Mouse (Mus musculus) embryonic facial prominence, embryonic 11.5 days (tissue): ENCODE measurements around the gene Cacna2d2. TPM values are rescaled to one million over a fixed set of nuclear protein-coding genes. Genes with fewer than 3 reads are reported as not detected.

Experiments used
- ATAC-seq: fragments of 200-750 bp; cut with Nextera tagmentation; replicated peaks from 2 replicates; pipeline ENCODE4 v1.8.0; 2017; ENCODE audit warnings: low read depth; ENCODE audit not compliant: insufficient number of reproducible peaks, low FRiP score, low TSS enrichment
- DNase-seq: peaks from one replicate; pipeline ENCODE4 v3.0.0-alpha.2; 2015; ENCODE audit warnings: low spot score
- H3K27ac ChIP-seq: fragments of 300-500 bp; sonication (generic); replicated peaks from 2 replicates; pipeline ENCODE4 v1.5.1; 2014; ENCODE audit warnings: mild to moderate bottlenecking, low read depth, low read length, control low read depth
- H3K27me3 ChIP-seq: fragments of 300-500 bp; sonication (generic); 2 replicates; pipeline ENCODE4 v1.6.1; 2014; ENCODE audit warnings: mild to moderate bottlenecking, low read length, moderate library complexity, mixed read lengths; ENCODE audit not compliant: control insufficient read depth, insufficient read depth
- H3K36me3 ChIP-seq: fragments of 300-500 bp; sonication (generic); replicated peaks from 2 replicates; pipeline ENCODE4 v1.6.1; 2014; ENCODE audit warnings: low read depth, mild to moderate bottlenecking, low read length, moderate library complexity, mixed read lengths; ENCODE audit not compliant: control insufficient read depth, insufficient read depth
- H3K4me1 ChIP-seq: fragments of 300-500 bp; sonication (generic); 2 replicates; pipeline ENCODE4 v1.6.1; 2014; ENCODE audit warnings: low read length, mixed read lengths; ENCODE audit not compliant: control insufficient read depth, insufficient read depth
- H3K4me2 ChIP-seq: fragments of 300-500 bp; sonication (generic); 2 replicates; pipeline ENCODE4 v1.6.1; 2014; ENCODE audit warnings: low read depth, mild to moderate bottlenecking, control low read depth, low read length, moderate library complexity
- H3K4me3 ChIP-seq: fragments of 300-500 bp; sonication (generic); 2 replicates; pipeline ENCODE4 v1.5.1; 2014; ENCODE audit warnings: low read depth, low read length, control low read depth
- H3K9ac ChIP-seq: fragments of 300-500 bp; sonication (generic); replicated peaks from 2 replicates; pipeline ENCODE4 v1.6.1; 2014; ENCODE audit warnings: mild to moderate bottlenecking, control low read depth, low read length
- H3K9me3 ChIP-seq: fragments of 300-500 bp; sonication (generic); replicated peaks from 2 replicates; pipeline ENCODE4 v1.6.1; 2016; ENCODE audit warnings: mild to moderate bottlenecking, low read length, inconsistent platforms, mixed read lengths; ENCODE audit not compliant: control insufficient read depth
- WGBS: fragments of 180-500 bp; shearing (Covaris S2); extraction: QIAGEN DNeasy Blood & Tissue Kit; methylation state at CpG from one replicate; pipeline ENCODE4 v1.1.7; 2014; 5-methylcytosine and 5-hydroxymethylcytosine counted together
- polyA plus RNA-seq: library from polyadenylated mRNA; unstranded; fragments of >200 nt; fragmentation: Nextera tagmentation; extraction: Ambion mirVana; gene quantifications from 2 replicates; pipeline ENCODE4 v1.2.1, GENCODE M21; 2014

Cacna2d2 gene
- polyA plus RNA-seq, 1 experiment from 2014 or later = 0.63 TPM

GRCm38 (mm10) chr9:107566855-107567254, 167.4 kb downstream of the Cacna2d2 start:
- DNase-seq = no peak
- Histone ChIP-seq H3K27me3 (no peaks in the 10 kb centered on the region), H3K4me3 (no peak overlapping the region), H3K9ac (no peak overlapping the region), H3K9me3 (no peaks in the 10 kb centered on the region), H3K4me2 (peak overlapping the region; percentile 51; the same call in 1 of the 2 replicates), H3K27ac (peak overlapping the region; percentile 36; the same call in 1 of the 2 replicates), H3K4me1 (0 out of 2 replicates have a peak, but pooled peaks cover 6% of the 10 kb centered on the region), H3K36me3 (peaks cover under 1% of the 10 kb centered on the region)
- 41% methylated on average over 3 of the region's 3 CpGs for WGBS
- no peak for ATAC-seq

GRCm38 (mm10) chr9:107567702-107568319, 168.4 kb downstream of the Cacna2d2 start, which contains the start of gene Hyal2:
Gene Hyal2 (plus strand): TSS chr9:107567945.
- Histone ChIP-seq H3K9me3 (no peaks in the 10 kb centered on the region), H3K4me2 (peak within 1 kb of the TSS; percentile 51), H3K4me1 (0 out of 2 replicates have a peak, but pooled peaks cover 6% of the 10 kb centered on the region), H3K9ac (peak within 1 kb of the TSS; percentile 87), H3K36me3 (peaks cover 5% of the 10 kb centered on the region), H3K4me3 (peak within 1 kb of the TSS; percentile 86), H3K27ac (peak within 1 kb of the TSS; percentile 66), H3K27me3 (no peaks in the 10 kb centered on the region)
- WGBS = 4% methylated on average over 18 of the region's 18 CpGs
- DNase-seq (no peak), ATAC-seq (no peak)

GRCm38 (mm10) chr9:107568331-107569261, 169.2 kb downstream of the Cacna2d2 start:
- Histone ChIP-seq H3K9me3 (no peaks in the 10 kb centered on the region), H3K9ac (peak overlapping the region; percentile 87), H3K4me3 (peak overlapping the region; percentile 86), H3K27me3 (no peaks in the 10 kb centered on the region), H3K4me1 (0 out of 2 replicates have a peak, but pooled peaks cover 6% of the 10 kb centered on the region), H3K27ac (peak overlapping the region; percentile 66; the same call in 1 of the 2 replicates), H3K36me3 (peaks cover 5% of the 10 kb centered on the region), H3K4me2 (peak overlapping the region; percentile 51)
- DNase-seq = peak; percentile 94
- ATAC-seq = peak; percentile 83
- WGBS = 0% methylated on average over 41 of the region's 41 CpGs

- H3K4me2 ChIP-seq = peak overlapping the region; percentile 51
- H3K27ac ChIP-seq = peak overlapping the region; percentile 66; the same call in 1 of the 2 replicates
- 0 out of 2 replicates have a peak, but pooled peaks cover 6% of the 10 kb centered on the region for H3K4me1 ChIP-seq
- WGBS = under 1% methylated on average over 23 of the region's 23 CpGs
- peak overlapping the region; percentile 86 for H3K4me3 ChIP-seq
- peak overlapping the region; percentile 87 for H3K9ac ChIP-seq
- ATAC-seq = peak; percentile 1; the same call in 1 of the 2 replicates
- no peaks in the 10 kb centered on the region for H3K27me3 ChIP-seq
- peaks cover 5% of the 10 kb centered on the region for H3K36me3 ChIP-seq
- DNase-seq = no peak
- H3K9me3 ChIP-seq = no peaks in the 10 kb centered on the region
These were observed 169.9 kb downstream of the Cacna2d2 start for GRCm38 (mm10) chr9:107569270-107569669.

- Histone ChIP-seq H3K9me3 (no peaks in the 10 kb centered on the region), H3K4me3 (peak overlapping the region; percentile 86), H3K36me3 (peaks cover 7% of the 10 kb centered on the region), H3K9ac (peak overlapping the region; percentile 87), H3K4me1 (0 out of 2 replicates have a peak, but pooled peaks cover 6% of the 10 kb centered on the region), H3K27me3 (no peaks in the 10 kb centered on the region), H3K4me2 (peak overlapping the region; percentile 51), H3K27ac (no peak overlapping the region)
- 50% methylated on average over 13 of the region's 13 CpGs for WGBS
- no peak for DNase-seq
- ATAC-seq = no peak
These were observed 170.6 kb downstream of the Cacna2d2 start for GRCm38 (mm10) chr9:107570016-107570415.

- H3K4me2 ChIP-seq = peak overlapping the region; percentile 51
- 0 out of 2 replicates have a peak, but pooled peaks cover 6% of the 10 kb centered on the region for H3K4me1 ChIP-seq
- 94% methylated on average over 21 of the region's 21 CpGs for WGBS
- H3K36me3 ChIP-seq = peaks cover 7% of the 10 kb centered on the region
- H3K27me3 ChIP-seq = no peaks in the 10 kb centered on the region
- ATAC-seq (no peak), DNase-seq (no peak)
- H3K9ac ChIP-seq = peak overlapping the region; percentile 87
- H3K9me3 ChIP-seq = no peaks in the 10 kb centered on the region
- H3K4me3 ChIP-seq = peak overlapping the region; percentile 86
- H3K27ac ChIP-seq = no peak overlapping the region
These were observed 171.4 kb downstream of the Cacna2d2 start for GRCm38 (mm10) chr9:107570845-107571244.

- H3K27me3 ChIP-seq = no peaks in the 10 kb centered on the region
- WGBS = 92% methylated on average over 22 of the region's 22 CpGs
- no peak overlapping the region for H3K27ac ChIP-seq
- peaks cover 7% of the 10 kb centered on the region for H3K36me3 ChIP-seq
- DNase-seq = no peak
- H3K9me3 ChIP-seq = no peaks in the 10 kb centered on the region
- H3K4me1 ChIP-seq = 0 out of 2 replicates have a peak, but pooled peaks cover 6% of the 10 kb centered on the region
- no peak overlapping the region; the same call in 1 of the 2 replicates for H3K4me3 ChIP-seq
- no peak overlapping the region for H3K4me2 ChIP-seq
- no peak for ATAC-seq
- no peak overlapping the region for H3K9ac ChIP-seq
These were observed 172.3 kb downstream of the Cacna2d2 start for GRCm38 (mm10) chr9:107571534-107572326.
